Mouse (Mus musculus): ENCODE measurements around the gene Adh4.
"Not testable (repeated sequence)": the region's sequence is repeated elsewhere in the genome, so short reads cannot be mapped to it uniquely, and the experiment has no call there.

Adh4 gene

GRCm38 (mm10) chr3:138443465-138443771 lies 28.2 kb downstream of the Adh4 start:
- DNase-seq (ENCODE audit: low spot score in 2 of 2): no peak

- no peak for DNase-seq (ENCODE audit: low spot score in 2 of 2)
These were observed 33.0 kb downstream of the Adh4 start for GRCm38 (mm10) chr3:138448077-138448860.

GRCm38 (mm10) chr3:138452169-138452568 lies 36.9 kb downstream of the Adh4 start:
- DNase-seq (ENCODE audit: low spot score in 2 of 2): no peak

GRCm38 (mm10) chr3:138454234-138454633 lies 39.0 kb downstream of the Adh4 start:
- no peak for DNase-seq (ENCODE audit: low spot score in 2 of 2)

GRCm38 (mm10) chr3:138454711-138455435 lies 39.6 kb downstream of the Adh4 start:
- no peak for DNase-seq (ENCODE audit: low spot score in 2 of 2)

- no peak for DNase-seq (ENCODE audit: low spot score in 2 of 2)
These were observed 43.2 kb downstream of the Adh4 start for GRCm38 (mm10) chr3:138458441-138458840.

GRCm38 (mm10) chr3:138460260-138460659 lies 45.0 kb downstream of the Adh4 start:
- DNase-seq (ENCODE audit: low spot score in 2 of 2): peak in 1 of 2 experiments; percentile 32

GRCm38 (mm10) chr3:138461832-138462231 lies 46.6 kb downstream of the Adh4 start:
- no peak for DNase-seq (ENCODE audit: low spot score in 2 of 2)

GRCm38 (mm10) chr3:138463137-138463536 lies 47.9 kb downstream of the Adh4 start:
- no peak for DNase-seq (ENCODE audit: low spot score in 2 of 2)

GRCm38 (mm10) chr3:138463807-138464206 lies 48.5 kb downstream of the Adh4 start:
- no peak for DNase-seq (ENCODE audit: low spot score in 2 of 2)

GRCm38 (mm10) chr3:138464573-138465147 lies 49.4 kb downstream of the Adh4 start:
- no peak for DNase-seq (ENCODE audit: low spot score in 2 of 2)

GRCm38 (mm10) chr3:138466656-138467055 lies 51.4 kb downstream of the Adh4 start:
- DNase-seq (ENCODE audit: low spot score in 2 of 2): not testable (repeated sequence)

- DNase-seq (ENCODE audit: low spot score in 2 of 2): no peak
These were observed 55.8 kb downstream of the Adh4 start for GRCm38 (mm10) chr3:138471066-138471465.

- no peak for DNase-seq (ENCODE audit: low spot score in 2 of 2)
These were observed 64.2 kb downstream of the Adh4 start for GRCm38 (mm10) chr3:138479489-138479888.

Measured in frontal cortex, postnatal 14 days (tissue).